Mouse (Mus musculus): ENCODE measurements around the gene Dera.

Dera gene

GRCm38 (mm10) chr6:137804606-137805005 is 50.3 kb downstream of the Dera start:
- in situ Hi-C loops (cut with MboI, MseI), result no loop called here

- in situ Hi-C loops (cut with MboI, MseI), result no loop called here
These were observed 52.0 kb downstream of the Dera start for GRCm38 (mm10) chr6:137806342-137806741.

GRCm38 (mm10) chr6:137806806-137807205 is 52.5 kb downstream of the Dera start:
- in situ Hi-C loops (cut with MboI, MseI), result no loop called here

GRCm38 (mm10) chr6:137807296-137807695 is 53.0 kb downstream of the Dera start:
- in situ Hi-C loops (cut with MboI, MseI), result no loop called here

GRCm38 (mm10) chr6:137808706-137809105 is 54.4 kb downstream of the Dera start:
- in situ Hi-C loops (cut with MboI, MseI), result no loop called here

- in situ Hi-C loops (cut with MboI, MseI), result no loop called here
These were observed 55.8 kb downstream of the Dera start for GRCm38 (mm10) chr6:137810136-137810535.

- in situ Hi-C loops (cut with MboI, MseI), result no loop called here
These were observed 59.7 kb downstream of the Dera start for GRCm38 (mm10) chr6:137814006-137814405.

GRCm38 (mm10) chr6:137816508-137816907 is 62.2 kb downstream of the Dera start:
- in situ Hi-C loops (cut with MboI, MseI), result no loop called here

- in situ Hi-C loops (cut with MboI, MseI), result no loop called here
These were observed 68.2 kb downstream of the Dera start for GRCm38 (mm10) chr6:137822550-137822949.

GRCm38 (mm10) chr6:137824046-137825021 is 70.0 kb downstream of the Dera start:
- in situ Hi-C loops (cut with MboI, MseI), result no loop called here

- in situ Hi-C loops (cut with MboI, MseI), result no loop called here
These were observed 70.8 kb downstream of the Dera start for GRCm38 (mm10) chr6:137825022-137825613.

- in situ Hi-C loops (cut with MboI, MseI), result no loop called here
These were observed 74.9 kb downstream of the Dera start for GRCm38 (mm10) chr6:137829056-137829776.

- in situ Hi-C loops (cut with MboI, MseI), result no loop called here
These were observed 82.5 kb downstream of the Dera start for GRCm38 (mm10) chr6:137836799-137837198.

GRCm38 (mm10) chr6:137843337-137843736 is 89.0 kb downstream of the Dera start:
- in situ Hi-C loops (cut with MboI, MseI), result no loop called here

- in situ Hi-C loops (cut with MboI, MseI), result no loop called here
These were observed 103.2 kb downstream of the Dera start for GRCm38 (mm10) chr6:137857198-137858194.

GRCm38 (mm10) chr6:137869903-137870580 is 115.7 kb downstream of the Dera start:
- in situ Hi-C loops (cut with MboI, MseI), result no loop called here

- in situ Hi-C loops (cut with MboI, MseI), result no loop called here
These were observed 116.3 kb downstream of the Dera start for GRCm38 (mm10) chr6:137870667-137871066.

- in situ Hi-C loops (cut with MboI, MseI), result no loop called here
These were observed 117.8 kb downstream of the Dera start for GRCm38 (mm10) chr6:137872055-137872735.

- in situ Hi-C loops (cut with MboI, MseI), result no loop called here
These were observed 120.3 kb downstream of the Dera start for GRCm38 (mm10) chr6:137874471-137875244.

Data from T-helper 1 cell (primary cell).